Mouse (Mus musculus): ENCODE data around the gene Gramd1b.

Gramd1b gene

DNA sequence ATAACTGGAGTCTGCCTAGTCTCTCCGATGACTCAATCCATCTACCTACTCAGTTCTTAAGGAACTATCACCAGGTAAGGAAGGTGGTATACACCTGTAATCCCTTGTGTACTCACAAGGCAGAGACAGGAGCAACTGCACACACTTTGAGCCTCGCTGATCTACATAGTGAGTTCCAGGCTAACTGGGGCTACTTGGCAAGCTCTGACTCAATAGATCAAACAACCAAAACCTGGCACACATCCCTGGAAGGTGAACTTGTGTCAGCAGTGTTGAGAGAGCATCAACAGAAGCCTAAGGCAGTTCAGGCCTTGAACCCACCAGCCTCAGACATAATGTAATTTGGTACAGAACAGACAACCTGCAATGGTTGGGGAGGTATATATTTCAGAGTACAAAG, 135.0 kb downstream of the Gramd1b start:
- DNase-seq: no peak

DNA sequence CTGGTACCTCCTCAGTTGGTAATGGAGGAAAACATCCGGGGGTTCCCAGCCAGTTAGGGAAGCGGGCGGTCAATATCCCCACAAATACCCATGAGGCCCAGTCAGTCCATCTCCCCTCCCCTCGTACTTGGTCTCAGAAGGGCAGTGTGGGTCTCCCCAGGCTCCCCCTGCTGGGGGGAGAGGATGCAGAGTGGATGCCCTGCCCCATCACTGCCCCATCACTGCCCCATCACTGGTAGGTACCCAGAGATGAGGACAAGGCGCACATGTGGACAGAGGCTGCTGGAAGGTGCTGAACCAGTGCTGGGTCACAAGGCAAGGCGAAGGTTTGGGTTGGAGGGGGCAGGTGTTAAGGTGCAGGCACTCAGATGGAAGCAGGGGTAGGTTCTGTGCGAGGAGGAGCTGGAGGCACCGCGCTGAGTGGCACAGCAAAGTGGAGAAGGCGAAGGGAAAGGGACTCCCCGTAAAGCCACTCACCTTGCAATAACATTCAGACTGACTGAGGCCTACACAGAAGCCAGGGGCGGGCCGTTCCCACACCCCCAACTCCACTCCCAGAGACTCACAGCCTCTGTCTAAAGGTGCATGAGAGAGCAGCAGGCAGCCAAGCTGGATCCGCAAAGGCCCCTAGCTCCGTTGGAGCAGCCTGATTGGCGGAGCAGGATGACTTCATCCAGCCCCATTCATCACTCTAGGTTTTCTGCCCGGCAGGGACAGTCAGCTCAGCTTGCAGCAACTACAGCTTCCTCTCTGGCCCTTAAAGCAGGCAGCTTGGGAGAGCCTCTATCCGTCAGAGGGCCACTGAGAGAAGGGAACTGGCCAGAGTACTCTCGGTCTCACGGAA, 139.1 kb downstream of the Gramd1b start:
- peak; percentile 87 for DNase-seq

DNA sequence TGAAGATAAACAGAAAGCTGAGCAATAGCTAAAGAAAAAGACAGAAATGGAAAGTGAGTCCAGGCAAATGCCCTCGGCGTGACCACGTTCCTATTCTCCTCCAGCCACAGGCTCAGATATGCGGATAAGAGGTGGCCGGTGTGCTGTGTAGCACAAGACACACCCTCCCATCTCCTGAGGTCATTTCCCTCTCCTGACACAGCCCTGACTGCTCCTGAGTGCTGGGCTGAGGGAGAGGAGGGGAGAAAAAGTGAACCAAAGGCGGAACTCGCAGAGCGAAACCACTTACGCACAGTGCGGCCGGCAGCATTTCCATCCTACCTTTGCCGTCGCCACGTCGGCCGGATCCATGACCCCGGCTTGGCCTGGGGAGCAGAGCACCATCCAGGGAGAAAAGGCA, 139.8 kb downstream of the Gramd1b start:
- no peak for DNase-seq

GRCm38 (mm10) chr9:40390904-40391303, 140.3 kb downstream of the Gramd1b start:
- peak; percentile 50 for DNase-seq

DNA sequence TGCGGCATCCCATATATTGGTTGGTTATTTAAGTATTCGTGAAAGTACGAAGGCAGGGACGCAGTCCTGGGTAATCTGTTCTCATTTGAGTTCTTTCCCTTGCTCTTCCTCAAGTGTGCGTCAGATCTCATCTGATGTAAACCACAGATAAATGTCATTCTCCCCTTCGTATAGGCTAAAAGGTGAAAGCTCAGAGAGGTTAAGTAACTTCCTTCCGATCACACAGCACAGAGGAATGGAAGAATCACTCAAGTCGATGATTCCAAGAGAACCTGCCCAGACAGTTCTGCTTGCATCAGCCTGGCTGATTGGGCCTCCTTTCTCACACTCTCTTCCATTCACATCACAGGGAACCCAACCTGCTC, 140.8 kb downstream of the Gramd1b start:
- no peak for DNase-seq

- no peak for DNase-seq
Observed at GRCm38 (mm10) chr9:40389669-40390395, 141.4 kb downstream of the Gramd1b start.

GRCm38 (mm10) chr9:40389175-40389574, 142.0 kb downstream of the Gramd1b start:
- DNase-seq: no peak

DNA sequence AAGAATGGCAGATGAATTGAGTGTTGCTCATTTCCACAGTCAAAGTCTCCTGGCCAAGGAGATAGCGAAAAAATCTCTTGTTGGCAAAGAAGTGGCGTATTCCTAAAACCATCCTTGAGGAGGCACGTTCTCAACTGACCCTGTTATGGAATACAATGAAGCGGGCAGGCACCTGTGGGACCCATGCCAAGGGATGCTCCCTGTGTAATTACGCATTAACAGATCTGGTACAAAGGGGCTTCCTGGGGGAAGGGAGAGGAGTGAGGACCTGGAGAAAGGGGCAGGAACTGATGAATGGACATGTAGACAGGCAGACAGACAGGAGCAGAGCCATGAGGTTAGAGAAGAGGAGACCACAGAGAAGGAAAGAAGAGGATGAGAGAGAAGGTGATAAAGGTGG, 146.4 kb downstream of the Gramd1b start:
- DNase-seq: no peak

- no peak for DNase-seq
Observed at GRCm38 (mm10) chr9:40382508-40382907, 148.7 kb downstream of the Gramd1b start.

DNA sequence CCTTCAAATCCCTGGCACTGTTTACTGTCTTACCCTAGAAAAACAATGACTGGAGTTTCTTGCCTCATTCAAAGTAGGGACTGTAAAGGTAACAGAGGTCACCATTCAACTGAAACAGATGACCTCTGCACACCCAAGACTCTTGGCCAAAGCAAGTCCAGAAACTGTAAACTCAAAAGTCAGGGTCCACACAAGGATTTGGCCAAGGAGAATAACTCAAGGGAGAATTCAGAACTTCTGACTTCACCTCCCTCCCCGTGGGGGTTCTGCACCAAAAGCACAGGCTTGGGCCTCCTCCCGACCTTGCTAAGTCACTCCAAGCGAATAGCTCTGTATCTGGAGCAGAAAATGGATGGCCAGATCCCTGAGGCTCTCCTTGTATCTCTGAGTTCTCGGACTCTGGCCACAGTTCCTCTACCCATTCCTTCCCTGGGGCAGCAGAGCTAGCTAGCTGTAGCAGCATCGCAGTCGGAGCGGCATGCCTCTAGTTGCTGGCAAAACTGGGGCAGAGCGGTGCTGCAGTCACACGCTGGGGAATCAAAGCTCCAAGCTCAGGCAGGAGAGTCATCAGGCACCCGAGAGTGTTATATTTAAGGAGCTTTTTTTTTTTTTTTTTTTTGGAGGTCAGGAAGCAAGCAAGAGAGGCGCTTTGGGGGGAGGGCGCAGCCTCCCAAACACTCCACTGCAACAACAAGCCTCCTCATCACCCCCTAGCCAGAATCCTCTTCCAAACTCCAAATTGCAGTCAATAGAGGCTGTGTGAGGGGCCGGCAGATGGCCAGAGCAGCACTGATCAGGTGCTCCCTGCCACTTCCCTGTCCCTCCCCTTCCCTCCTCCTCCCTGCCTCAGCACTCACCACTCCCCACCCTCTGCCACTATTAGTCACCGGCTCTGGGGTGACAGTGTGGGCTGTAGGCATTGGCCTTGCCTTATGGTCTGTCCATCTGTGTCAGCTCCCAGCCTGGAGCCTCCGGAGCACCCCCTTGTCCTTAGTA, 149.5 kb downstream of the Gramd1b start:
- peak; percentile 27 for DNase-seq

- DNase-seq: no peak
Observed at GRCm38 (mm10) chr9:40376711-40377410, 154.3 kb downstream of the Gramd1b start.

GRCm38 (mm10) chr9:40376139-40376541, 155.0 kb downstream of the Gramd1b start:
- peak; percentile 70 for DNase-seq

- no peak for DNase-seq
Observed at GRCm38 (mm10) chr9:40375518-40375917, 155.7 kb downstream of the Gramd1b start.

DNA sequence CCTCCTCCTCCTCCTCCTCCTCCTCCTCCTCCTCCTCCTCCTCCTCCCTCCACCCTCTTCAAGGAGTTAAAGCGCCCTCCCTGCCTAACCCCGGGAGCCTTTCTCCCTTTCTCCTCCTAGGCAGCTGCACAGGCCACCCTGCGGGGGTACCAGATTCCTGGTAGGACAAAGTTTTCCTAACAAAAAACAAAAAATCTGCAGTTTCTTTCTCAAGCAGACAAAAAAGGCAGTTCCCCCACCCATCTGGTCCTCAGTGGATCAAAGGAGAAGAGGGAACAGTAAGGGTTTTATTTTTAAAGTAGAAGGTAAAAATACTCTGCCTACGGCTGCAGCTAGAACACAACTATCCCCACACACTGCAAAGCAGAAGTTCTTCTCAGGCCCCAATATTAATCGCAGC, 156.2 kb downstream of the Gramd1b start:
- no peak for DNase-seq

- DNase-seq: no peak
Observed at GRCm38 (mm10) chr9:40374533-40374971, 156.6 kb downstream of the Gramd1b start.

DNA sequence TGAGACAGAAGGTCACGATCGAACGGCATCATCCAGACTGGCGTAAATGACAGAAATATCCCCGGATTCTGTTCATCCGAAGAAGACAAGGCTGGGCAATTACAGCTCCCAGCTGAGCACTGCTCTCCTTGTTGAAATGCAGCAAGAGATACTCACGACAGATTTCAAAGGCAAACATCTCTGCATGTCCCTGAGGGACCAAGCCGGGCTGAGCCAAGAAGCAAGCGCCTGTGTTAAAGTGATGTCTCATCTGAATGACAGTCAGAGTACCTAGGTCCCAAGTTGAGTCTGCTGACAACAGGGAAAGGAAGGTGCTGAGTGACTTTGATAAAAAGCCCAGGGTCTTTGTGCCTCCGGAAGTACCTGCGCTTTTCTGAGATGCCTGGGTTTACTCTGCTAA, 157.1 kb downstream of the Gramd1b start:
- no peak for DNase-seq

- DNase-seq: no peak
Observed at GRCm38 (mm10) chr9:40370151-40370550, 161.0 kb downstream of the Gramd1b start.

- DNase-seq: no peak
Observed at GRCm38 (mm10) chr9:40366795-40367194, 164.4 kb downstream of the Gramd1b start.

DNA sequence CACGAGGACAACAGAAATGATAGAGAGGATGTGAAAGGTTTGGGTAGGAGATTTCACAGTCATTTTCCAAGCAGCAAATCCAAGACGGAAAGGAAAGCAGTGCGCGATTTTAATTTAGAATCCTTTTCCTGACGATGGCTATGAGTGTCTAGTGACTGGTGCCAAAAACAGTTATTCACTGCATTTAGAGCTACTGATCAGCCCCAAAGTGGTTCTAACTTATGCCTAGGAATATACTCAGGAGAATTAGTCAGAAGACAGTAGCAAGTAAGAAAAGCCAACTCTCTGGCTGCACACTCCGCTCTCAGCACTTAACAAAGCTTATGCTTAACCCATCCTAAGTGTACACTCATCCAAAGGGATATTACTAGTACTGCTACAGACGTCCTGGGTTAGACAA, 166.9 kb downstream of the Gramd1b start:
- DNase-seq: no peak

DNA sequence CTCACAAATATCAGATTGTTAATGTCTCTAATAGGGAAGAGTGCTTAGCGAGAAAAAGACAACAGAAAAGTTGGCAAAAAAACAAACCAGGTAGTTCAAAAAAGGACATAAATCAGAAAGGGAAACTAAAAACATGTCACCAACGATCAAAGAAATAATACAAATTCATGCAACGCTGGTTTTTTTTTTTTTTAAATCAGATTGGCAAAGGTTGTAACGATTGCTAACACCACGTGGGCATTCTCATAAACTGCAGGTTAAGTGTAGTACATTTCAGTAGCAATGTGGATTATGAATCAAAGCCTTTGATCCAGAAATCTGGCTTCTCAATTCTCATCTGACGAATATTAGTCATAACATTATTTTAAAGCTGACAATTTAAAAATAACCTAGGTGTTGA, 169.2 kb downstream of the Gramd1b start:
- DNase-seq: no peak

- no peak for DNase-seq
Observed at GRCm38 (mm10) chr9:40358408-40358896, 172.7 kb downstream of the Gramd1b start.

DNA sequence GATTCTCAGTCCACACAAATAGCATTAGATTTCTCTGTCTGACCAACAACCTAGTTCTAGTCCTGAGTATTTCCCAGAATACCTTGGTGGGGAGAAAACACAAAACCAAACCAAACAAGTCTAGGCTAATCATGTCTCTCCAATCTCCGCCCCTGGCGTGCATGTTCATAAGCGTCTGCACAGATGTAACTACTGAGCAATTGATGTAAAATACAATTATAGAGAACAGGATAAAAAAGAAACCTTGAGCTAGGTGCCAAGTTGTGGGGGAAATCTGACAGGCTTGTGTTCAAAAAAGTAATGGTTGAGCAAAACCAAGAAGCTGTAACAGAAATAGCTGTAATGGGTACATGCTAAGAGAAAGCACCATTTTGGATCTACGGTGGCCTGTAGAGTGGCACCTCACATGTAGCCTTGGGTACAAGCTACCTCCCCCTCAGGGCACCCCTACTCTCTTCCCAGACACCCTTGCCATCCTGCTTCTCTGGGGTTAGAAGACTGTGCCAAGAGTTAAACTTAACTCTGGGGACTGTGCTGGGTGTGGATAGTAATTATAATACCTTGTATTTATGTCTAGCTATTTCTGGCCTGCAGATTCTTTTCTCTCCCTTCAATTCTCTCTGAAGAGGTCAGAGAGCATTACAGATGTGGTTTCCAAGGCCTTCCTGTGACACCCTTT, 174.3 kb downstream of the Gramd1b start:
- DNase-seq: no peak

Data from embryo, embryonic 11 days (tissue).